Mouse (Mus musculus) thymus, postnatal 25 days (tissue): ENCODE data around the gene Slc44a1.
A peak's percentile ranks its signal among the peaks of the same experiment; 100 is the strongest.

Source experiments
- DNase-seq: peaks from one replicate; pipeline ENCODE4 v3.0.0; 2022

Slc44a1 gene

DNA sequence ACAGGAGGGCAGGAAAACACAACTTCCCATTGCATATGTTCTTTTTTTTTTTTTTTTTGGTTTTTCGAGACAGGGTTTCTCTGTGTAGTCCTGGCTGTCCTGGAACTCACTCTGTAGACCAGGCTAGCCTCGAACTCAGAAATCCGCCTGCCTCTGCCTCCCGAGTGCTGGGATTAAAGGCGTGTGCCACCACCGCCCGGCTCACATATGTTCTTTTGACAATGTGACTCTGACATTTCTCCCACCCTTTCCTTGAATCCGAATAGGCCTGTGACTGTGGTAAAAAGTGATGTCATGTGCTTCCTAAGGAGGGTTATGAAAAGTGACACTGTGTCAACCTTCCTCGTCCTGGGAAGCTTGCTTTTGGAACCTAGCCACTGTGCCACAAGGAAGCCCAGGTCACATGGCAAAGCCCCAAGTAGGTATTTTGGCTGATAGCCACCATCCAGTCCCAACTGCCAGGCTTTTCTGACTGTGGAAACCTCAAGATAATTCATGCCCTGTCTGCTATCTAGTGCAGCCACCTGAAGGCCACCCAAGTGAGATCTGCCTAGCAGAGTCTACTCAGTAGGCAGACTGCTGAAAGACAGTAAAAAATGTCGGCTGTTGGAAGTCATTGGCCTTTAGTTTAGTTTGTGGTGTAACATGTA lies 8.5 kb upstream of the Slc44a1 start:
- no peak for DNase-seq

GRCm38 (mm10) chr4:53437110-53437755 lies 3.0 kb upstream of the Slc44a1 start:
- no peak for DNase-seq

- no peak for DNase-seq
Measured at GRCm38 (mm10) chr4:53438386-53438785, 1.8 kb upstream of the Slc44a1 start.

DNA sequence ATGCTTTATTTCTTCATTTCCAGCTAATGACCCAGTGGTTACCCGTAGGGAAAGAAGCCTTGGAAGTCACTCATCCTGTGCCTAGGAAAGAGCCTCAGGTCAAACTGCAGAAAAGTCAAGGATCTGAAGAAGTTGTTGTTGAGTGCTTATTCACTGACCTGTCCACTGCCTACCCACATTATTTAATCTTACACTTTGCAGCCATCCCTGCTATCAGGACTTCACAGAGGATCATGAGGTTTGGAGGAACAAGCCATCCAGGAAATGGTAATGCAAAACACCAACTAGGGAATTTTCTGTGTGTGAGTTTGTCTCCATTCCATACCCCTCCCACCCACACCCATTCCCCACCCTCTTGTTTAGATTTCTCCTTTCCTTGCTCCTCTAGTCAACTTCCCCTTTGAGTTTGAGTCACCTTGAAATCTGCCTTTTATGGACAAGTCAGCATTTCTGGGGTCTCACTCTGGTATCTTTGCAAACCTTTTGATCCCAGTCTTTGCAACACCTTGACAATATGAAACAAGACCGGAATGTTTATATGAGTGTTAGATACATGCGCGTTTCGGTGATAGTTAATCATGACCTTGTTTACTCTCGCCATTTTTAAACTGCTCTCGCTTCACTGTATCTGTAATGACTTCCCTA lies 1.3 kb upstream of the Slc44a1 start:
- no peak for DNase-seq

GRCm38 (mm10) chr4:53439636-53440009 lies 590 bp upstream of the Slc44a1 start:
- no peak for DNase-seq

GRCm38 (mm10) chr4:53440816-53441571 lies 781 bp downstream of the Slc44a1 start:
- peak; percentile 23 for DNase-seq

- DNase-seq: no peak
Measured at GRCm38 (mm10) chr4:53441683-53442082, 1.5 kb downstream of the Slc44a1 start.

GRCm38 (mm10) chr4:53446216-53446615 lies 6.0 kb downstream of the Slc44a1 start:
- DNase-seq: no peak

DNA sequence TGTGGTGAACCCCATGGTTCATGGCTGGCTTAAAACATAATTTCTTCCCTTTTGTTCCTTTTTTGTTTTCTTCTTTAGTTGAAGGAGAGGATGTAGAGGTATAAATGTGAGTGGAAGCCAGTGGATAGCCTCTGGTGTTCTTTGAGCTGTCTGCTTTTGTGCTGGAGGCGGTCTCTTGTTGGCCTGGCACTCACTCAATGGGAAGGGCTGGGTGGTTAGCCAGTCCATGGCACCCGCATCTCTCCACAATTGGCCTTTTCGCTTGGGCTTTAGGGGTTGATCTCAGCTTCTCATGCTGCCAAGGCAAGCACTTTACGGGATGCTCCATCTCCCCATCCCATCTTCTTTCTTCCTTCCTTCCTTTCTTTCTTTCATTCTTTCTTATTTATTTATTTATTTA lies 7.6 kb downstream of the Slc44a1 start:
- DNase-seq: no peak

- DNase-seq: no peak
Measured at GRCm38 (mm10) chr4:53450736-53451135, 10.5 kb downstream of the Slc44a1 start.

DNA sequence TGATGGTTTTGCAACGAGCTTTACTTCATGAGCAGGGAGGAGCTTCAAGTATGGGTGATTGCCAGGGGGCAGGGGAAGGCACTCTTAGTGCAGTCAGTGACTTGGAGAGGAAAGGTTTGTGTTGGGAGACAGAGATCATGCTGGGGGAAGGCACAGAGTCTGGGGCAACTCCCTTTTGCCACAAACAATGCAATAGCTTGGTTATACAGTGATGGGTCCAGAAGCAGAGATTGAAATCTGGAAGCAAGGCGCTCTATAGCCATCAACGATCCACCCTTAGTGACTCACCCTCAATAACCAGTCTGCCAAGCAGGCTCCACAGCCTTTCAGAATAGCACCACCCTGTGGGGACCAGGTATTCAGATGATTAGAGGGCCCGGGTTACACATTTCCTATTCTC lies 11.7 kb downstream of the Slc44a1 start:
- DNase-seq: peak; percentile 8

- no peak for DNase-seq
Measured at GRCm38 (mm10) chr4:53452457-53452856, 12.2 kb downstream of the Slc44a1 start.

DNA sequence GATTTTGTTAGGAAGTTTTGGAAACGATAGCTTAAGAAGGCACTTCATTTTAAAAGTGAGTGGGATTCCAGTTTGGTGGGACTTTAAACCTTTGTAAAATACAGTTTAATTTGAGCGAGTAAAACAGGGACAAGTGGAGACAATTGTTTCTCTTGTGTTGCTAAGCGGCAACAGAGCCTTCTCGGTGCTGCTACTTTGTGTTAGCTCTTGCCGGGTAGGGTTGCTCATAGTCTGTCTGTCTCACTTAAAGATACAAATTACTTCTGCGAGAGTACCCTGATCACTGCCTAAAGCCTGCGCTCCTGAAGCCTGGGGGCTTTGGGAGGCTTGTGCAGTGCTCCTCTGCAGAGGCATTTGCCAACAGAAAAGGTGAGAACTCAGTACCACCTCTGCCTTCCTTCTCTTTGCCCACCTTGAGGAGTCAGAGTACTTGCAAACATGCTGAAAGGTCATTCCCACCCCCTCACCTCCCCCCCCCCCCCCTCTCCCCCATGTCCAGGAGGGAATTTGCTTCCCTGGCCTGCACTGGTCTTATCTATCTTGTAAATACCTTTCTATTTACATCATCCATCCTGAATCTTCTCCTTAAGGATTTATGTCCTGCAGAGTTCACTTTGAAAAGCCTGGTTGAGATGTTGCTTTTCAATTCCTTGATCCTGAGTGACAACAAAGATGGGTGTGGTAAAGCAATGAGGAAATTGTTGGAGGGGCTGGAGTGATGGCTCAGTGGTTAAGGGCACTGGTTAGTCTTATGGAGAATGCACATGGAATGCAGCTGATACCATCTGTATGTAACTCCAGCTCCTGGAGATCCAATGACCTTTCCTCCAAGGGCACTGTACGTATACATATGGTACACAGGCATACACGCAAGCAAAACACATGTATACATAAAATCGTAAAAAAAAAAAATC lies 13.0 kb downstream of the Slc44a1 start:
- no peak for DNase-seq

DNA sequence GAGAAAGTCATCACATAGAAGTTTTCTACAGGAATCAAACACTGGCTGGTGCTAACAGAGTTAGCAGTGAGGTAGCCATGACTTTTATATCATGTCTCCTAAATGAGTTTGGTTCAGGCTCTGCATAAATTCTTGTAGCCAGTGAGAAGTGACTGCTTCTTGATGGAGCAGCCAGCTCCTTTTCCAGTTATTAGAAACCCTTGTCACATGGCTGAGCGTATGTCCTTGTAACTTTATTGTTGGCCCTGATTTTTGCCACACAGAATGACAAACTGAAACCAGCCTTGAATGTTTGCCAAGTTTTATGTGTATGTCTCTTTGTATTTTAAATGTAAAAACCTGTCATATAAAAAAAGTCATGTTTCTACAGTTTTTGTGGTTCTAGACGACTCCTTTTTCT lies 15.7 kb downstream of the Slc44a1 start:
- DNase-seq: no peak

DNA sequence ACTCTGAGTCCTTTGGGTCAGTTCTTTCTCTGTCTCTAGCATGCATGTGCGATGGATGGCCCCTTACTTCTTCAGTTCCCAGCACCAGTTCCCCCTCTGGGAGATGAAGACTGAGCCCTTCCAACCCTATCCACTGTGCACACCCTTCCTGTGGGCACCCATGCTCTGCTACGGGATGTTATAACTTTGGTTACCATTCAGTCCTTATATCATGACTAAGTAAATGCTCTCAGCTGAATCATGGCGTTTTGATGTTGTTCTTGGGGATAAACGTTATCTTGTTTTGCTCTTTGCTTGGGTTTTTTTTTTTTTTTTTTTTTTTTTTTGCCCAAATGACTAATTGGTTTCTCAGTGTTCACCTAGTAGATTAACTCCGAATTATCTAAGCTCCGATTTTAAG lies 16.4 kb downstream of the Slc44a1 start:
- no peak for DNase-seq

GRCm38 (mm10) chr4:53458503-53458902 lies 18.3 kb downstream of the Slc44a1 start:
- DNase-seq: no peak

GRCm38 (mm10) chr4:53459697-53460096 lies 19.5 kb downstream of the Slc44a1 start:
- no peak for DNase-seq

DNA sequence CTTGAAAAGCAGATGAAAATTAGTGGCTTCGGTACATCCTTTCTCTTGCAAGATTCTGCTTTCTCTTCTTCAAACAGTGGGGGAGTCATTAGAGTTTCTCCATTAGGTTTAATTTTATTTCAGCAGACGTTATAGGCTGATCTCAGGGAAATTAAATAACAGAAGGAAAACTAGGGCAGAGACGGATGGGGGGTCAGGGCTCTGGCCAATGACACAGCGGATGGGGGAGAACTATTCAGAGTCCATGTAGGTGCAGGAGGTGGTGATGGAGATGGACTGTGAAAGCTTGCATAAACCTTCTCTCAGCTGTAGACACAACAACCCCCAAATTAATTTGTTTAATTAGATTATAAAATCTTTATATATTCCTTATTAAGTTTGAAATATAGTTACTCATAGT lies 20.8 kb downstream of the Slc44a1 start:
- DNase-seq: no peak

GRCm38 (mm10) chr4:53462069-53462468 lies 21.9 kb downstream of the Slc44a1 start:
- DNase-seq: no peak

DNA sequence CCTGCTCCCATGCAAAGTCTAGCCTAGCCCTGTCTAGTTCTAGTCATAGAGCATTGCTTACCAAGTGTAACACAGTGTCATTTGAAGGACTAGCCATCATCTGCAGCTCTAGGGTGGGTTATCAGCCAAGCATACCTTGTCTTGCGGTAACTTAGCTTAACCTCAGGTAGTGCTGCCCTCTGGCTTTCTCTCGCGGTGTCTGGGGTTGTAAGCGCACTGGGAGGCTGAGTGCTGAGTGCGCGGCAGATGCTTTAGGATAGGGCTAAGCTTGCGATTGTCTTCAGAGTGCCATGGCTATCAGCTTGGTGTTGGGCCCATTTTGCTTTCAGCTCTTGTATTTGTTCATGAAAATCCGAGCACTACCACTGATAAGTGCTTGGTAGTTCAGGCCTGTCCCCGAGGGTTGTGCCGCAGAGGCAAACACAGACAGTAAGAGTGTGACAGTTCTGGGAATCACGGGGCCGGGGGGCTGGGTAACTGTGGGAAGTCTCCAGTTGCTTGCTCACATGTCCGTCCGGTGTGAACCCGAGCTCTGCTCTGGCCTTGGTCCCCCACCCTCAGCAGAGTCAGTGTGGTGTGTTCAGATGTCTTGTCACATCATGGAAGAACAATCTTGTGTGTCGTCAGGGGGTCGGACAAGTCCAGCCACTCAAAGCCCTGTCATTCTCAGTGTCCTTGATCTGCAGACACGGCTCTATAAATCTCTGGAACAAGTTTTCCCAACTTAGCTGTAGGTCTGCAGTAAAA lies 22.5 kb downstream of the Slc44a1 start:
- DNase-seq: no peak

- no peak for DNase-seq
Measured at GRCm38 (mm10) chr4:53465887-53466286, 25.7 kb downstream of the Slc44a1 start.

- DNase-seq: no peak
Measured at GRCm38 (mm10) chr4:53469007-53469406, 28.8 kb downstream of the Slc44a1 start.
